Mouse (Mus musculus) brain, embryonic 14.5 days (tissue): ENCODE measurements around the gene Junb.

ENCODE experiments used
- CTCF ChIP-seq: fragments of 200-500 bp; IDR thresholded peaks from 2 replicates; pipeline ENCODE4 v1.5.1; 2012; ENCODE audit warnings: inconsistent platforms, mild to moderate bottlenecking, moderate library complexity, borderline replicate concordance; ENCODE audit not compliant: insufficient read depth, insufficient read length; ENCODE audit errors: extremely low read depth
- POLR2A ChIP-seq: fragments of 200-500 bp; IDR thresholded peaks from 2 replicates; pipeline ENCODE4 v1.6.1; 2012; ENCODE audit warnings: mild to moderate bottlenecking, inconsistent platforms, borderline replicate concordance; ENCODE audit not compliant: poor library complexity, insufficient read depth, insufficient read length, severe bottlenecking; ENCODE audit errors: extremely low read depth

GRCm38 (mm10) chr8:84943699-84944098, 34.8 kb downstream of the Junb start:
- TF ChIP-seq POLR2A (no peak), CTCF (no peak)
